Mouse (Mus musculus) spleen, adult 2 months (tissue): ENCODE data around the gene Tbc1d10a. TPM values are rescaled to one million over a fixed set of nuclear protein-coding genes. Genes with fewer than 3 reads are reported as not detected.

Experiments
- DNase-seq, 2 experiments: peaks; one replicate each; pipeline versions ENCODE4 v3.0.0 to v3.0.0-alpha.2; 2012 to 2021; ENCODE audit warnings: low spot score in 2 of 2, low read depth in 1 of 2
- H3K27ac ChIP-seq: fragments of 200-500 bp; 2 replicates; pipeline ENCODE4 v1.5.1; 2012; ENCODE audit warnings: low read length, inconsistent platforms; ENCODE audit not compliant: insufficient read depth
- H3K27me3 ChIP-seq: fragments of 200-500 bp; 2 replicates; pipeline ENCODE4 v1.6.1; 2012; ENCODE audit warnings: mild to moderate bottlenecking, moderate library complexity, low read length, inconsistent platforms; ENCODE audit not compliant: control insufficient read depth, insufficient read depth
- H3K36me3 ChIP-seq: fragments of 200-500 bp; 2 replicates; pipeline ENCODE4 v1.6.1; 2012; ENCODE audit warnings: mild to moderate bottlenecking, low read length, inconsistent platforms; ENCODE audit not compliant: control insufficient read depth, insufficient read depth
- H3K4me1 ChIP-seq: fragments of 200-500 bp; 2 replicates; pipeline ENCODE4 v1.6.1; 2011; ENCODE audit warnings: inconsistent platforms; ENCODE audit not compliant: control insufficient read depth, insufficient read depth, insufficient read length
- H3K4me3 ChIP-seq: fragments of 200-500 bp; 2 replicates; pipeline ENCODE4 v1.5.1; 2011; ENCODE audit warnings: mild to moderate bottlenecking, inconsistent platforms; ENCODE audit not compliant: insufficient read depth, insufficient read length; ENCODE audit errors: extremely low read depth
- CTCF ChIP-seq: fragments of 200-500 bp; IDR thresholded peaks from 2 replicates; pipeline ENCODE4 v1.5.1; 2011; ENCODE audit warnings: mild to moderate bottlenecking, inconsistent platforms; ENCODE audit not compliant: insufficient read depth, insufficient read length, insufficient replicate concordance; ENCODE audit errors: extremely low read depth
- POLR2A ChIP-seq: fragments of 200-500 bp; IDR thresholded peaks from 2 replicates; pipeline ENCODE4 v1.6.1; 2011; ENCODE audit warnings: low read depth, low read length, inconsistent platforms
- WGBS: fragments of 180-500 bp; shearing (Covaris S2); methylation state at CpG from one replicate; pipeline ENCODE4 v1.1.7; 2018; 5-methylcytosine and 5-hydroxymethylcytosine counted together
- polyA plus RNA-seq: library from polyadenylated mRNA; depleted of rRNA; stranded (reverse); fragments of >200 nt; gene quantifications from 2 replicates; pipeline ENCODE4 v1.2.3, GENCODE M21; 2012

The Tbc1d10a gene
- polyA plus RNA-seq, 1 experiment = 46.7 TPM

DNA sequence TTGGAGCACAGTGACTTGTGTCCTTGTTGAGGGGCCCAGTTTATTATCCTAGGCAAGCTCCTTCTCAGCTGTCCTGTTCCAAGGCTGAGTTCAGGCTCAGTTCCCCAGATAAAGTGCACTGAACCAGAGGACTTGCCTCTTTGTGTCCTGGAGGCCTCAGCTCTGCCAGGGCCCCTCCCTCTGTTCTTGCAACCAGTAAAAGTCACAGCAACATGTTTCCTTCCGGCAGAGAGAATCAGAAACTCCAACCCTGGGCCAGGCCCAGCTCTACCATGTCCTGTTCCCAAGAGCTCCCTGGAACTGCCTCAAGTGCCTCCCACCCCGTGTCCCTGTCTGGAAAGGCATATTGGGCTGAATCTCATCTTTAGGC, 17.1 kb downstream of the Tbc1d10a start:
- no peaks in the 10 kb centered on the region for H3K27me3 ChIP-seq
- peak in 1 of 2 experiments; percentile 42 for DNase-seq
- H3K4me3 ChIP-seq = no peak overlapping the region
- TF ChIP-seq CTCF = no peak
- peak; percentile 3; the same call in 1 of the 2 replicates for TF ChIP-seq POLR2A
- peak overlapping the region; percentile 91 for H3K27ac ChIP-seq
- peaks cover 11% of the 10 kb centered on the region for H3K36me3 ChIP-seq
- peaks cover 13% of the 10 kb centered on the region for H3K4me1 ChIP-seq
- 25% methylated on average over 2 of the region's 2 CpGs for WGBS

DNA sequence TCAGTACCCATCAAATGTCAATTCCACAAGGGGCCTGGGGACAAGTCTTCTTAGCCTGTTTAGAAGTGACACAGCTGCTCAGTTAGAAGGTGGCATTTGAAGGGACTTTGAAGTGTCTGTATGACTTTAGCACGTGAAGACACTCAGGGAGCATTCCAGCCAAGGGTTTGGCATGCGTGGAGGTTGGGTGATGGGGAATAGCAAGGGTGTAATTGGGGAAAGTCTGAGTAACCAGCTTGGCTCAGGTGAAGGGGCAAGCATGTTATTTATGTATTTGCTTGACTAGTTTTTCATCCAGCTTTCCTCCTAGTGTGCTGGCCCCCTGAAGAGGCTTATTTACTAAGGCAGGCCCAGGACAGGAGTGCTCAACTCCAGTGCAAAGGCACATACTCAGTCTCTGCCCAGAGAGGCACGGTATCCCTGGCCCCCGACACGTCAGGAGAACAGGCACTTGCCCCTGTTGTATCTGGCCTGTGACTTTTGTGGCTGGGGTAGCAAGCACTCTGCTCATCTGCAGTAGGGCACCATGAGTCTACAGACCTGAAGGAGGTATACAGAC, 18.6 kb downstream of the Tbc1d10a start:
- 94% methylated on average over 5 of the region's 5 CpGs for WGBS
- peaks cover 13% of the 10 kb centered on the region for H3K4me1 ChIP-seq
- H3K27ac ChIP-seq = peak overlapping the region; percentile 61
- H3K27me3 ChIP-seq = no peaks in the 10 kb centered on the region
- H3K4me3 ChIP-seq = no peak overlapping the region
- no peak for DNase-seq
- peaks cover 11% of the 10 kb centered on the region for H3K36me3 ChIP-seq
- TF ChIP-seq CTCF (no peak), POLR2A (no peak)

DNA sequence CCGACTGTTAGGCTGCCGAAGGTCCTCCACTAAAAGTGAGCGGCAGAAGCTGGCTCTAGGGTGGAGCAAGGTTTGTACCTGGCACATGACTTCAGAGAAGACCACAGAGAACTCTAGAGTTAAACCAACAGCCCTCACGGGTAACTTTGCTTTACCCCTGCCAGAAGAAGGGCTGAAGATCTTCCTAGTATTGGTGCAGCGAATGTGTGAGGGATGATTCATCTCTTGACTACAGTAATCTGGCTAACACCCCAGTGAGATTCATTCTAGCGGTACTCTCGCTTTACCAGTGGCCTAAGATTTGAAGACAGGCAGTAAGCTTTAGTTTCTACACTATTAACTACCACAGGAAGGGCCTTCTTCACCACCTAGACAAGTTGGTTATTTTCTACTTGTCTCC, 19.4 kb downstream of the Tbc1d10a start:
- no peak for DNase-seq
- Histone ChIP-seq H3K36me3 (peaks cover 16% of the 10 kb centered on the region), H3K4me1 (peaks cover 13% of the 10 kb centered on the region), H3K27ac (peak overlapping the region; percentile 61; the same call in 1 of the 2 replicates), H3K4me3 (no peak overlapping the region), H3K27me3 (no peaks in the 10 kb centered on the region)
- TF ChIP-seq POLR2A (no peak), CTCF (no peak)
- 67% methylated on average over 7 of the region's 7 CpGs for WGBS

DNA sequence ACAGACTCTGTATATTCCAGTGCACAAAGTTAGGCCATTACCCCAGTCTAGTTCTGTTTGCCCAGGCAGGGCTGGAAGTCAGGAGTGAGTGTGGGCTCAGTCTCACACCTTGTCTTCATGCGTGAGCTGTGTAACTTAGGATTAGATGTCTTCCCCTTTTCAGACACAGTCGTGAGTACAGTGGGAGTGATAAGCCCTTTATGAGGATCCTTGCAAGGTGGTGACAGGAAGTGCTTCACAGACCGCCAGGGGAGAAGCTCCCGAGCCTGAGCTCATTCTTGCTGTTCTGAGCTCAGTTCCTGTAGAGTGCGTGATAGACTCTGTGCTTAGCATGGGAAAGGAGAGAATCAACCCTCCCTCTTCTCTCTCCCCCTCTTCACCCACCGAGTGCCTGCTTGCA, 20.0 kb downstream of the Tbc1d10a start:
- peak overlapping the region; percentile 52 for H3K27ac ChIP-seq
- 30% methylated on average over 6 of the region's 6 CpGs for WGBS
- no peak for TF ChIP-seq CTCF
- no peak for TF ChIP-seq POLR2A
- no peaks in the 10 kb centered on the region for H3K27me3 ChIP-seq
- peaks cover 16% of the 10 kb centered on the region for H3K36me3 ChIP-seq
- peaks cover 13% of the 10 kb centered on the region for H3K4me1 ChIP-seq
- no peak overlapping the region for H3K4me3 ChIP-seq
- DNase-seq = no peak

DNA sequence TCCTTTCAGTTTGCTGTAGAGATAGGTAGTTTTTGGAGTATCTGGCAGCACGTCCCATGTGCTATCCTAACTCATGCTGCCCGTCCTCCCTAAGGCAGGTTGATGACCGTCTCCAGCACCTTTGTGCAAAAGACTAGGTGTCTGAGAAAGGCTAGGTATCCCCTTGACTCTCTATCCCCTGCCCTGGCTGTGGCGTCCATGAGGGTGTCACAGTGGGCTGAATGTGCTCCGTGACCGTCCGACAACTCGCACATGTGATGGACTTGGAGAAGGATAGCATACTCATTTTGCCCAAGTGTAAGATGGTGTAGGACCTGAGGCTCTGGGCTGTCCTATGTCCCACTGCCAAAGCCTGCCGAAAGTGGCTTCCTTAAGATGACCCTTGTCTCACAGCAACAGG, 21.1 kb downstream of the Tbc1d10a start:
- DNase-seq = no peak
- peaks cover 21% of the 10 kb centered on the region for H3K36me3 ChIP-seq
- no peak for TF ChIP-seq CTCF

DNA sequence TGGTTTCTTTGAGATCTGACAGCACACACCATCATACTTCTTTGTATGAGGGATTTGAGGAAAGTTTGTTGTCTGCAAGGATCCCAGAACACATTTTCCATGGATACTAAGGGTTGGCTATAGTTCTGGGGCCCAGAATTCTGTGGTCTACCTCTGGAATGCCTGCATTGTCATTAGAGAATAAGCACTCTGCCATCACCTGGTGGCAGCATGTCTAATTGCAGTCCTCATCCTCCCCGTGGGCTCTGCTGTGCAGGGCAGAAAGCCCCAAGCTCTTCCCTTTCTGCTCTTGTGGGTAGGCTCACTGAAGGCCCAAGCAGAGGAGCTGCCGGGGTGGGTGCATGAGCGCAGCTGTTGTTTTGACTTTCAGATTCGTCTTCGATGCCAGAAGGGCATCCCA, 23.0 kb downstream of the Tbc1d10a start:
- Histone ChIP-seq H3K4me1 (peaks cover 5% of the 10 kb centered on the region; the same call in 1 of the 2 replicates), H3K27me3 (no peaks in the 10 kb centered on the region), H3K27ac (no peak overlapping the region), H3K36me3 (peaks cover 39% of the 10 kb centered on the region), H3K4me3 (no peak overlapping the region)
- TF ChIP-seq POLR2A (no peak), CTCF (no peak)
- DNase-seq = no peak
- 68% methylated on average over 5 of the region's 5 CpGs for WGBS

More for the DNA sequence above, 21.1 kb downstream of the Tbc1d10a start:
- peaks cover 7% of the 10 kb centered on the region; the same call in 1 of the 2 replicates for H3K4me1 ChIP-seq
- H3K27me3 ChIP-seq = no peaks in the 10 kb centered on the region
- no peak overlapping the region for H3K27ac ChIP-seq
- 92% methylated on average over 9 of the region's 9 CpGs for WGBS
- no peak overlapping the region for H3K4me3 ChIP-seq

DNA sequence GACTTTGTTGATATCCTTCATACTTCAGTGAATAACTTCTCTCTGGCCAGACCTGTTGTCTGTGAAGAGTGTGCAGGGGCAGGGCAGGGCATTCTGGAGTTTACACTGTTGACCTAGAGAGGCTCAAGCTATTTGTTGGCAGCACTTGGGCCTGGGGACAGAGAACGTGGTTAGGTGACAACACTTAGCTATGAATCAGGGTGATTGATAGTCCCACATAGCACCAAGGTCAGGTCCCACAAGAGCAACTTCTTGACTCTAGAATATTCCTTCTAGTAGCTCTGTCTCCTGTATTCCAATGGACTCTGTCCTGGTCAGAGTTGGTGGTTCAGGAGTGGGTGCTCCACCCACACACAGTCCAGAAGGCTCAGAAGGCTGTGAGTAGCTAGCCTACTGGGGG, 24.2 kb downstream of the Tbc1d10a start:
- H3K4me1 ChIP-seq = peaks cover 3% of the 10 kb centered on the region; the same call in 1 of the 2 replicates
- TF ChIP-seq POLR2A = no peak
- TF ChIP-seq CTCF = no peak
- H3K4me3 ChIP-seq = no peak overlapping the region
- peaks cover 44% of the 10 kb centered on the region for H3K36me3 ChIP-seq
- H3K27me3 ChIP-seq = no peaks in the 10 kb centered on the region
- H3K27ac ChIP-seq = no peak overlapping the region
- 67% methylated on average over 1 of the region's 1 CpGs for WGBS
- DNase-seq = no peak

DNA sequence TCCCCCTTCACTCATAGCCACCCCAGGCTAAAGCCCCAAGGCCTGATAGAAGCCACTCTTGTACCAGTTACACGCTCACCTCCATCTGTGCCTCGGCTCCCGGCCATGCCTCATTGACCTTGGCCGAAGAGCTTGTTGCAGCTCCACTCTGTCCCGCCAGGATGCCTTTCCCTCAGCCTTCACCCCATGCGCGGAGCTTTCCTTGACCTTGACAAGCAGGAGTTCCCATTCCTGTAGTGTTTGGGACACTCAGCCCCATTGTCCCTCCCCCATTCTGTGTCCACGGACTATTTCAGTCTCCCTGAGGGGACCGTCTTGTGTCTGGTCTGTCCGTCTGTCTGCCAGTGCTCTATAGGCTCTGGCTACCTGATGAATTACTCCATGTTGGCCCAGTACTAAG, 26.5 kb downstream of the Tbc1d10a start:
- 0 out of 2 replicates have a peak, but pooled peaks cover 2% of the 10 kb centered on the region for H3K4me1 ChIP-seq
- no peak for DNase-seq
- no peak overlapping the region for H3K4me3 ChIP-seq
- 91% methylated on average over 10 of the region's 10 CpGs for WGBS
- peaks cover 40% of the 10 kb centered on the region for H3K36me3 ChIP-seq
- no peaks in the 10 kb centered on the region for H3K27me3 ChIP-seq
- TF ChIP-seq CTCF (no peak), POLR2A (no peak)
- H3K27ac ChIP-seq = no peak overlapping the region
